Mouse (Mus musculus): ENCODE results near the gene Pstpip1.

The Pstpip1 gene

GRCm38 (mm10) chr9:56106274-56107072 is 16.7 kb downstream of the Pstpip1 start:
- no peak for DNase-seq (ENCODE audit: low read depth, low spot score)

DNA sequence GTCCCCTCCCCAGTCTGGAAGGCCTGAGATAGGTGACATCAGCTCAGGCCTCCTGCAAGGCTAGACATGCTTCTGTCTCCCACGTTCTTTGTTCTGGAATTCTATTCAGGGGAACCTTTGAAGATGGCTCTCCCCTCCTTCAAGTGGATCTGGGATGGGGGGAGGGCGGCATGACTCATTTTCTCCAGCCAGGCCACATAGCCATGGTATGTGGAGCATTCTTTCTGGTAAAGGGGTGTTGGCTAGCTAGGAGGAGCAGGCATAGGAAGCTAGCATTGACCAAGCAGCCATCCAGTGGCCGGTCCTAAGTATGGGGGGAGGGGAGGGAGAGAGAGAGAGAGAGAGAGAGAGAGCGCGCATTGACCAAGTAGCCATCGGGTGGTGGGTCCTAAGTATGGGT is 17.8 kb downstream of the Pstpip1 start:
- DNase-seq (ENCODE audit: low read depth, low spot score), result no peak

DNA sequence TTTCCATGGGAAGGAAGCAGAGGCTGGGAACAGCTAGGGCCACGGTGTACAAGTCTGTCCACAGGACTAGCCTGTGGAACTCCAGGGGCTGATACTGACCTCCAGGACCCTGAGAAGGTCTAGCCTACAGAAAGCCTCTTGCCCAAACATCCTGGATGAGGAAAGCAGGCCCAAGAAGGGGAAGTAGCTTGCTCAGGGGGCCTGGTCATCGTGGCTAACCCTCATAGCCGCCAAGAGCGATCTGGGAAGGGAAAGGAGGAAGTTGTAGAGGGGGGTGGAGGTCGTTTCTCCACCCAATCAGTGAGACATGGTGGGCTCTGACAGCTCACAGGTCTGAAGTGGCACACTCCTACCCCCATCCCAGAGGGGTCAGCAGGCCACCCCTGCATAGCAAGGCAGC is 18.4 kb downstream of the Pstpip1 start:
- no peak for DNase-seq (ENCODE audit: low read depth, low spot score)

- no peak for DNase-seq (ENCODE audit: low read depth, low spot score)
These were observed 28.3 kb downstream of the Pstpip1 start for GRCm38 (mm10) chr9:56118091-56118490.

DNA sequence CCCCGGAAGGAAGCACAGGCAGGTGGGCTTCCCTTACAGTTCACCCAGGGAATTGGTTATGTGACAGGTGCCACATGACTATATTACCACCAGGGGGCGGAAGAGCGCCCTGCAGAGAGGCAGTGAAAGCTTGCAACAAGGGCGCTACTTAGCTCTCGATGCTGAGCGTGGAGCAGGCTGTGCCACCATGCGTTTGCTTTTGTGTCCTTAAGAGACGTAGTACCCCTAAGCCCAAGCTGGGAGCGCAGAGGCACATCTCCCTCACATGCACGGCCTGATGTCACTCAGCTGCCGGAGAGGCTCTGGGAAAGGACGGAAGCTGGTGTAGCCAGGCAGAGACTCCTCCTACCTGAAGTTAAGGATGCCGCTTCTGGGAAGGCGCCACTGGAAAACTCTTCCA is 28.8 kb downstream of the Pstpip1 start:
- DNase-seq (ENCODE audit: low read depth, low spot score), result peak; percentile 74

DNA sequence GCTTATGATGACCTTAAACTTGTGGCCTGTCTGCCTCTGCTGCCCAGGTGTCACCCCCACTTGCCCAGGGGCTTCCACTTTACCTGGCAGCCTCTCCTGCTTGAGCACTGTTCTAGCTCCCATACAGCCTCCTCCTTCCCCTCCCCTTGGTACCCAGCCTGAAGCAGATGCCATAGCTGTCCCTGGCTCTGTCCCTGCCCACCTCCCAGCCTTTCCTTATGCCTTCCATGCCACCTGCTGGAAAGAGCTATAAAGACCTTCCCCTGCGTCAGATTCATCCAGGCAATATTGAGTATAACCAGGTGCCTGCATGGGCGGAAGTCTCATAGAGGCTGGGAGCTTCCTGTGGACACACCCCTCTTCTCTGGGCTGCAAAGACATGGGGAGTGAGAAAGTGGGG is 29.9 kb downstream of the Pstpip1 start:
- no peak for DNase-seq (ENCODE audit: low read depth, low spot score)

DNA sequence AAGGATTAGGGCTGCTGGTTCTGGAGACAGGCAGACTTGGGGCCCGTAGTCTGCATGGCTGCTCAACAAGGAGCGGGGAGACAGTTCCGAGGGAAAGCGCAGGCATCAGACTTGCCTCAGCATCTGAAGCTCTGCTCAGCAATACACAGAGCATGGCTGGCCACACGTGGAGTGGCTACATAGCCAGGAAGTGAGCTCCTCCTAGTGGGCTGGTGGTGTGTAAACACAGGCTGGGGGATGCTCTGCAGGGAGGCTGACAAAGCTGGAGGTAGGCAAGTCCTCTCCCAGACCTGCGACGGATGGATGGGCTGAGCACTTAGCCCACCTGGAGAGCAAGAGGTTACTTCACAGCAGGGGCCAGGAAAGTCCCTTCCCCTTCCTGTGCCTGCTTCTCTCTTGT is 31.3 kb downstream of the Pstpip1 start:
- DNase-seq (ENCODE audit: low read depth, low spot score), result peak; percentile 31

DNA sequence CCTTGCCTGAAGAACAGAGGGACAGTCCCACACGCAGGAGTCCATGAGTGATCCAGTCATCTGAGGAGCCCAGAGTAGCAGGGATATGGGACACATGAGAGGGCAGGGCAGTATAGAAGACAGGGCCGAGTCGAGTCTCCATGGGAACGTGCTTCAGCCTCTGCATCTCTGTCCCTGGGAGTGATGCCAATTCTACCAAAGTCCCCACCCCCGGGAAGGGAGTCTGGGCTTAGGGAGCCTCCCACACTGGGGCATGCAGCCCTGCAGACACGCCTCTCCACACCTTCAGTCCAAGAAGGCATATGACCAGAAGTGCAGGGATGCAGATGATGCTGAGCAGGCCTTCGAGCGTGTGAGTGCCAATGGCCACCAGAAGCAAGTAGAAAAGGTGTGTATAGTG is 33.2 kb downstream of the Pstpip1 start:
- peak; percentile 38 for DNase-seq (ENCODE audit: low read depth, low spot score)

GRCm38 (mm10) chr9:56123613-56124012 is 33.9 kb downstream of the Pstpip1 start:
- no peak for DNase-seq (ENCODE audit: low read depth, low spot score)

- DNase-seq (ENCODE audit: low read depth, low spot score), result no peak
These were observed 34.8 kb downstream of the Pstpip1 start for GRCm38 (mm10) chr9:56124561-56124960.

DNA sequence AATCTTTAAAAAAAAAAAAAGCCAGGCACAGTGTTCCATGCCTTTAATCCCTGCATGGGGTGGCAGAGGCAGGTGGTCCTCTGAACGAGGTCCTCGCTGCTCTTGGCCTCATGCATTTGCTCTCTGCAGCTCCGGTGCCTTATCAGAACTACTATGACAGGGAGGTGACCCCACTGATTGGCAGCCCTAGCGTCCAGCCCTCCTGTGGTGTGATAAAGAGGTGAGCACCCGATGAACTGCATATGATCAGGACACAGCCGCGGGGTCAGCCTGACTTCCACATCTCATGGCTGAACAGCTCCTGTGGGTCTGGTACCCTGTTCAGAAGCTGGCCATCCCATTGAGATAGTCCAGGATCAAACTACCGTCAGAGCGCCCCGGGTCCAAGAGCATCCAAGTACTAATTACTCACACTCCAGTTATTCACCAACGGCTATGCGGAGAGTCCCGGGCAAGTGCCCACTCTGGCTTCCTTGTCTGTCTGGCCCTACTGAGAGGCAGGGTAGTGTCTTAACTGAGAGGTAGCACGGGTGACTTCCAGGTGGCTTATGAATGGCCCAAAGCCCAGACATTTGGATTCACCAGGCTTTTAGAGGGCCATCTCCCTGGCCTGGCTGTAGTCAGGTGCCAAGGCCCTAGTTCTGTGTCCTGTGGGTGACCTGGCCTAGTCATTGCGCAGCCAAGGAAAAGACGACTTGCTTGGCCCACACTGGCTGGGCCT is 36.9 kb downstream of the Pstpip1 start:
- no peak for DNase-seq (ENCODE audit: low read depth, low spot score)

- DNase-seq (ENCODE audit: low read depth, low spot score), result peak; percentile 68
These were observed 38.6 kb downstream of the Pstpip1 start for GRCm38 (mm10) chr9:56128331-56128730.

GRCm38 (mm10) chr9:56129951-56130350 is 40.2 kb downstream of the Pstpip1 start:
- no peak for DNase-seq (ENCODE audit: low read depth, low spot score)

- DNase-seq (ENCODE audit: low read depth, low spot score), result no peak
These were observed 40.8 kb downstream of the Pstpip1 start for GRCm38 (mm10) chr9:56130536-56130935.

- no peak for DNase-seq (ENCODE audit: low read depth, low spot score)
These were observed 42.2 kb downstream of the Pstpip1 start for GRCm38 (mm10) chr9:56131813-56132525.

- no peak for DNase-seq (ENCODE audit: low read depth, low spot score)
These were observed 44.2 kb downstream of the Pstpip1 start for GRCm38 (mm10) chr9:56133970-56134369.

- peak; percentile 58 for DNase-seq (ENCODE audit: low read depth, low spot score)
These were observed 44.9 kb downstream of the Pstpip1 start for GRCm38 (mm10) chr9:56134614-56135013.

DNA sequence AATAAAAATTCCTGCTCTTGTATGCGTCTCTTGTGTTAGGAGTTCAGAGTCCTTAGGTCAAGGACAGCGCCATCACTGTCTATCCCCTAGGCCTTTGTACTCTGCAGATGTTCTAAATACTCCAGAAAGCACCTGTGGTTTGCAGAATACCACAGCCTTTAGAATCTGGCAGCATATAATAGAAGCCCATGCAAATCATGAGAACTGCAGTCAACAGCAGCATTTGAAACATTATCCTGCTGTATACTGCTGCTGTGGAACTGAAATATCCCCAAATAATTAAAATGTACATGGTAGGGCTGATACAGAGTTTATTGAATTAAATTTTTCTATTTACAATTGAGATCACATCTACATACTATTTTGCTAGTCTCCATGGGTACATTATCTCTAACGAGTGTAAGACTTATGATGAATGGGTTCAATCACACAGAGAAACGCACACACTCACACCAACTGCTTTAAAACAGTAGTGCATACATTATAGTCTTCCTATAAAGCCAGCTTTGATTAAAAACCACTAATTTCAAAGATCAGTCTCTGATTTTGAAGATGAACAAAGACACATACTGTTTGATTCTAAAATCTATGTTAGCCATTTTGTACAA is 45.9 kb downstream of the Pstpip1 start:
- DNase-seq (ENCODE audit: low read depth, low spot score), result no peak

DNA sequence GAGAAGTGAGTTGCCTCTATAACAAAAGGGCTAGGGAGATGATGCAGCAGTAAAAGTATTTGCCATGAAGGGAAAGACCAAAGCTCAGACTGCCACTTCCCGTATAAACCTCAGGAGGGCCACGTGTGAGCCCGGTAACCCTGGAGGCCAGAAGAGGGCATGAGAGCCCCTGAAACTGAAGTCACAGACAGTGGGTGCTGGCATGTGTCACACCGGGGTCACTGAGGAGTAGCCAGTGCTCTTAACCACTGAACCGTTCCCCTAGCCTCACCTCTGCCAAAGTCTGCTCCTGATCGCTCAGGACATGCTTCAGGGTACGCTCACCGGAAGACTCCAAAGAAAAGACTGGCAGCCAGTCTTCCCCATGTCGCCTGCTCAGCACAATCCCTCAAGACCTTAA is 52.0 kb downstream of the Pstpip1 start:
- no peak for DNase-seq (ENCODE audit: low read depth, low spot score)

- no peak for DNase-seq (ENCODE audit: low read depth, low spot score)
These were observed 54.7 kb downstream of the Pstpip1 start for GRCm38 (mm10) chr9:56144366-56145003.

GRCm38 (mm10) chr9:56146326-56146923 is 56.7 kb downstream of the Pstpip1 start:
- no peak for DNase-seq (ENCODE audit: low read depth, low spot score)

Measured in telencephalon, adult 2 months (tissue).